Mouse (Mus musculus) frontal cortex, postnatal 10 days (tissue): ENCODE measurements around the gene Vmn1r65.
"Not testable (repeated sequence)": the region's sequence is repeated elsewhere in the genome, so short reads cannot be mapped to it uniquely, and the experiment has no call there.

ENCODE experiments used
- DNase-seq, 2 experiments: peaks; one replicate each; pipeline ENCODE4 v3.0.0; 2022; ENCODE audit warnings: low spot score in 2 of 2, mixed read lengths in 1 of 2

Vmn1r65 gene

DNA sequence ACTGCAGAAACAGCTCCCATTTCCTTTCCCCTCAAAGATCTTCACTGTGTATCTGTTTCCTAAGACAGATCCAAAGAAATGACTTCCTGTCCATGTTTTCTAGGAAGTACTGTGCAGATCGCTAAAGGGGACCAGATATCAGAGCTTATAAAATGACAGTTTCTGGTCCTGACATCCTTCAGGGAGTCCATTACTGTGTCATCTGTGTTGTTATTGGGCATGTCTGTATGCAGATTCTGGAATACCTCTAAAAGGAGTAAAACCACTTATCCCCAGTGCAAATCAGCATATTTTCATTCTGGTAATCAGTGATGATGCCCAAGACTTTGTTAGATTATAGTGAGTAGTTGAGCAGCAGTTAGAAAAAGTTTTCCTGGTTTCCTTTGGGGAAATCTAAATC lies at the start of gene Vmn1r65:
TSS of gene Vmn1r65 (minus strand) at position 101 of the 400 bp plus-strand sequence.
- DNase-seq, result no peak

DNA sequence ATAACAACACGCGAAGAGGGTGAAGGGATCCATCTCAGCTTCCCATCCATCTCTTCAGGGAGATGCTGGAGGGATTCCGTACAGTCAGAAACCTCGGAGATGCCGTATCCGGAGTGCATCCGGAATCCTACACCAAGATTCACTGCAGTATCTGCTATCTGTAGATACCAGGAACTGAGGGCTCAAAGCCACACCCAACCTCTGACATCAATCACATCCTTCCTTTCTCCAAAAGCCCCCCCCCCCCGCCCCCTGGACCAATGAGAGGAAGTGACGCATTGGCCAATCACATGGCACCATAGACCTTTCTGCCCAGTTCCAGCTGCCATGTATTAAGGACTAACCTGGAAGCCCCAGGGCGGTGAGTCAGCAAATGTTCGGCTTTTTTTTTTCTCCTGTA lies 34.1 kb upstream of the Vmn1r65 start, which contains the start of gene Nlrp4c:
TSS of gene Nlrp4c (plus strand) at position 301 of the 400 bp plus-strand sequence.
- no peak for DNase-seq

DNA sequence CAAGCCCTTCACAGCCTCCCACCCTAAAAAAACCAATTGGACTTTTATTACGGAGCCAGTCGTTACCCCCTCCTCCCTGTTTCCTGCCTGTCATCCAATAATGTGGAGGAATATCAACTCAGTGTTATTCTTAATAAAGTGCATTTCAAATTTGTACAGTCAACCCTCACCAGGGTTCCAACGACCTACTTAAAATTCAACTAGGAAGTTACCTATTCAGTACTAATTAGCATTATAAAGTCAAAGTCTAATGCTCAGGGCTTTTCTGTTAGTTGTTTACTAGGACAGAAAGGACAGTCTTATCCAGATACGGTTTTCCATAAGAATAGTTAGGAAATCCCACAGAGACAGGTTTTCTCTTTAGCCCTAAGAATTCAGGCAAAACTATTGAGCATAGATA lies 28.4 kb downstream of the Vmn1r65 start:
- not testable (repeated sequence) for DNase-seq

DNA sequence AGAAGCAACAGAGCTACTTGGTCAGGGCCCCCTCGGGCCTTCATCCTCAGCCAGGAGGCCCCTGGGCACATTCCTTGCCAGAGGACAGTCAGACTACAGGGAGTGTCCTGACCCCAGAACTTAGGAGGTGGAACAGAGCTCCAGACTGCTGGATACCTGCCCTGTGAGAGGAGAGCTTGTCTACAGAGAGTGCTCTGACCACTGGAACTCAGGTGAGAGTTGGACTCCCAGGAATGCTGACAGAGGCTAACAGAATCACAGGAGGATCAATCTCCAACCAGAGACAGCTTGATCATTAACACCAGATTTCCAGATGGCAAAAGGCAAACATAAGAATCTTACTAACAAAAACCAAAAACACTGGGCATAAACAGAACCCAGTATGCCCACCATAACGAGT lies 38.3 kb downstream of the Vmn1r65 start:
- not testable (repeated sequence) for DNase-seq
